Mouse (Mus musculus): ENCODE results near the gene Rgs6. TPM values are rescaled to one million over a fixed set of nuclear protein-coding genes. Genes with fewer than 3 reads are reported as not detected.

Gene Rgs6
- polyA plus RNA-seq, 1 experiment from 2014 or later, result 7.4 TPM

DNA sequence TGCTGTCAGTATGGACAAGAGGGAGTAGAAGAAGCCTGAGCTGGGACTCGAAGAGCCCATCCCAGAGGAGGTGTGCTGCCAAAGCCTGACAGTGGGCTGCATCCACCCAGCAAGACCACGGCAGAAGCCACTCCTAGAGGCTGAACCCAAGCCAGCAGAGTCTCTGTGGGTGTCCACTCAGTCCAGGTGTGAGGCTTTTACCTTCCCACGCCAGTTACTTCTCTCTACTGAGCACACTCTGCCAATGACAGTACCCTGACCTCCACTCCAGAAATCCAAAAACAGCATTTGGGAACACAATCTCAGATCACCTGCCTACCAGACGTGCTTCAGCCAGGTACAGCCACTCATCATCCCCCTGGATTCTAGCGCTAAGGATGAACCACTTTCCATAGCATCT lies 619.4 kb downstream of the Rgs6 start:
- Histone ChIP-seq H3K36me3 (ENCODE audit: control insufficient read depth, insufficient read depth, low read length) (no peaks in the 10 kb centered on the region), H3K4me3 (ENCODE audit: low read depth, low read length) (no peak overlapping the region), H3K9me3 (ENCODE audit: control insufficient read depth, low read length) (no peaks in the 10 kb centered on the region), H3K27me3 (ENCODE audit: control insufficient read depth, insufficient read depth, low read length) (no peaks in the 10 kb centered on the region), H3K27ac (ENCODE audit: low read depth, low read length) (no peak overlapping the region), H3K4me1 (ENCODE audit: control insufficient read depth, insufficient read depth, low read length) (peaks cover 9% of the 10 kb centered on the region), H3K9ac (replicated peaks; ENCODE audit: low read depth, low read length) (no peak overlapping the region), H3K4me2 (ENCODE audit: low read depth, low read length) (no peak overlapping the region)
- no peak for ATAC-seq (ENCODE audit: low read depth)
- WGBS, result 74% methylated on average over 5 of the region's 5 CpGs

GRCm38 (mm10) chr12:83208011-83208410 lies 619.9 kb downstream of the Rgs6 start:
- Histone ChIP-seq H3K27ac (ENCODE audit: low read depth, low read length) (peak overlapping the region; percentile 46), H3K36me3 (ENCODE audit: control insufficient read depth, insufficient read depth, low read length) (no peaks in the 10 kb centered on the region), H3K9me3 (ENCODE audit: control insufficient read depth, low read length) (no peaks in the 10 kb centered on the region), H3K4me1 (ENCODE audit: control insufficient read depth, insufficient read depth, low read length) (peaks cover 9% of the 10 kb centered on the region), H3K27me3 (ENCODE audit: control insufficient read depth, insufficient read depth, low read length) (no peaks in the 10 kb centered on the region), H3K4me3 (ENCODE audit: low read depth, low read length) (no peak overlapping the region), H3K9ac (replicated peaks; ENCODE audit: low read depth, low read length) (no peak overlapping the region), H3K4me2 (ENCODE audit: low read depth, low read length) (no peak overlapping the region)
- ATAC-seq (ENCODE audit: low read depth), result peak; percentile 8; the same call in 1 of the 2 replicates
- 39% methylated on average over 8 of the region's 8 CpGs for WGBS

DNA sequence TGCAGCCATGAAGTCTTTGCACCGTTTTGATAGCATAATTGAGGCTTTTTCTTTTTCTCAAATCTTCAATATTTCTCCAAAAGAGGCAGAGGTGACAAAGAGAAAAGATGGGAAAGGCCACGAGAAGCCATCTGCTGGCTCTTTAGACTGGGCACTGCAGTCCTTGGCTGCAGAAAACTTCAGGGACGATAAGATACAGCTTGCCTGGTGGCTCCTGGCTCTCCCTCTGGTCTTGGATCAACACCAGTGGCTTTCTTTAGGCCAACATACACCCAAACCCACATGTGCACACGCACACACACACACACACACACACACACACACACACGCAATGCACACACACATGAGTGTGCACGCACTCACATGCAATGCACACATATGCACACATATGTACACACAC lies 620.7 kb downstream of the Rgs6 start:
- 63% methylated on average over 6 of the region's 6 CpGs for WGBS
- no peaks in the 10 kb centered on the region for H3K27me3 ChIP-seq (ENCODE audit: control insufficient read depth, insufficient read depth, low read length)
- H3K4me3 ChIP-seq (ENCODE audit: low read depth, low read length), result no peak overlapping the region
- H3K27ac ChIP-seq (ENCODE audit: low read depth, low read length), result peak overlapping the region; percentile 30; the same call in 1 of the 2 replicates
- no peaks in the 10 kb centered on the region for H3K9me3 ChIP-seq (ENCODE audit: control insufficient read depth, low read length)
- peaks cover 9% of the 10 kb centered on the region for H3K4me1 ChIP-seq (ENCODE audit: control insufficient read depth, insufficient read depth, low read length)
- H3K9ac ChIP-seq (replicated peaks; ENCODE audit: low read depth, low read length), result no peak overlapping the region
- ATAC-seq (ENCODE audit: low read depth), result no peak
- no peak overlapping the region for H3K4me2 ChIP-seq (ENCODE audit: low read depth, low read length)
- H3K36me3 ChIP-seq (ENCODE audit: control insufficient read depth, insufficient read depth, low read length), result no peaks in the 10 kb centered on the region

DNA sequence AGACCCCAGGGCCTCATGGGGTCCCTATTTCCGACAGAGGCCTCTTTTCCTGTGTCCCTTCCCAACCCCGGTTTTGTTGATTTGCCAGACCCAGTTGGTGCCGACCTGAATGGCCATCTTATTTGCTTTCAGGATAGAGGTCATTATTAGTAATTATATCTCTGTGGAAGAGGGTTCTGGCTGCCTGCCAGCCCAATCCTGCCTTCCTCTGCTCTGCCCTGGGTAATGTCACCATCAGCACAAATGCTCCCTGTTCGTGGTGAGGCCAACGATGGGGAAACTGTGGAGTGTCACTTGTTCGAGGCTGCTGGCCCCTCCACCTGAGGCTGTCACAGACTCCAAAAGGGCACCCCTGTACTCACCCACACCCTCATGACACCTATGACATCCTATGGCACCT lies 621.4 kb downstream of the Rgs6 start:
- Histone ChIP-seq H3K4me1 (ENCODE audit: control insufficient read depth, insufficient read depth, low read length) (peaks cover 13% of the 10 kb centered on the region), H3K36me3 (ENCODE audit: control insufficient read depth, insufficient read depth, low read length) (no peaks in the 10 kb centered on the region), H3K4me2 (ENCODE audit: low read depth, low read length) (no peak overlapping the region), H3K27me3 (ENCODE audit: control insufficient read depth, insufficient read depth, low read length) (no peaks in the 10 kb centered on the region), H3K27ac (ENCODE audit: low read depth, low read length) (no peak overlapping the region), H3K4me3 (ENCODE audit: low read depth, low read length) (no peak overlapping the region), H3K9ac (replicated peaks; ENCODE audit: low read depth, low read length) (no peak overlapping the region), H3K9me3 (ENCODE audit: control insufficient read depth, low read length) (no peaks in the 10 kb centered on the region)
- 19% methylated on average over 6 of the region's 6 CpGs for WGBS
- ATAC-seq (ENCODE audit: low read depth), result no peak

- Histone ChIP-seq H3K4me2 (ENCODE audit: low read depth, low read length) (no peak overlapping the region), H3K9ac (replicated peaks; ENCODE audit: low read depth, low read length) (no peak overlapping the region), H3K4me1 (ENCODE audit: control insufficient read depth, insufficient read depth, low read length) (peaks cover 13% of the 10 kb centered on the region), H3K36me3 (ENCODE audit: control insufficient read depth, insufficient read depth, low read length) (no peaks in the 10 kb centered on the region), H3K27ac (ENCODE audit: low read depth, low read length) (no peak overlapping the region), H3K9me3 (ENCODE audit: control insufficient read depth, low read length) (no peaks in the 10 kb centered on the region), H3K4me3 (ENCODE audit: low read depth, low read length) (no peak overlapping the region), H3K27me3 (ENCODE audit: control insufficient read depth, insufficient read depth, low read length) (no peaks in the 10 kb centered on the region)
- ATAC-seq (ENCODE audit: low read depth), result no peak
- WGBS, result 52% methylated on average over 5 of the region's 5 CpGs
Measured at GRCm38 (mm10) chr12:83210294-83210693, 622.2 kb downstream of the Rgs6 start.

DNA sequence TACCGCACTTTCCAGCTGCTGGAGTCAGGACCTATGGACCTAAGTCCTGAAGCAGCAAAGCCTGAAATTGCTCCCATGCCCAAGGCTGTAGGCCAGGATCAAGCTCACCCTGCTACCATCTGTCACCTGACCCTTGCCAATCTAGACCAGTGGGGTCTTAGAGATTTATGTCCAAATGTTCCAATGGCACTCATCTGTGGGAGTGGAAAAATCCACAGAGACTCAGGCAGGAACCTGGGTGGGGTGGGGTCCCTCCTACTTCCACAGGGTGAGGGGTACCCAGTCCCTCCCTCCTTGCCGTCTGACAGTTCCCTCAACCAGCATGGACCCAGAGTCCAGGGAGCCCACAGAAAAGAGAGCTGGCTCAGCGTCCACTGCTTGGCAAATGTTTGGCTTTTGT lies 622.6 kb downstream of the Rgs6 start:
- peaks cover 13% of the 10 kb centered on the region for H3K4me1 ChIP-seq (ENCODE audit: control insufficient read depth, insufficient read depth, low read length)
- H3K27me3 ChIP-seq (ENCODE audit: control insufficient read depth, insufficient read depth, low read length), result no peaks in the 10 kb centered on the region
- no peak overlapping the region for H3K9ac ChIP-seq (replicated peaks; ENCODE audit: low read depth, low read length)
- H3K9me3 ChIP-seq (ENCODE audit: control insufficient read depth, low read length), result no peaks in the 10 kb centered on the region
- H3K27ac ChIP-seq (ENCODE audit: low read depth, low read length), result no peak overlapping the region
- H3K4me2 ChIP-seq (ENCODE audit: low read depth, low read length), result no peak overlapping the region
- WGBS, result 78% methylated on average over 3 of the region's 3 CpGs
- ATAC-seq (ENCODE audit: low read depth), result no peak
- no peaks in the 10 kb centered on the region for H3K36me3 ChIP-seq (ENCODE audit: control insufficient read depth, insufficient read depth, low read length)
- H3K4me3 ChIP-seq (ENCODE audit: low read depth, low read length), result no peak overlapping the region

DNA sequence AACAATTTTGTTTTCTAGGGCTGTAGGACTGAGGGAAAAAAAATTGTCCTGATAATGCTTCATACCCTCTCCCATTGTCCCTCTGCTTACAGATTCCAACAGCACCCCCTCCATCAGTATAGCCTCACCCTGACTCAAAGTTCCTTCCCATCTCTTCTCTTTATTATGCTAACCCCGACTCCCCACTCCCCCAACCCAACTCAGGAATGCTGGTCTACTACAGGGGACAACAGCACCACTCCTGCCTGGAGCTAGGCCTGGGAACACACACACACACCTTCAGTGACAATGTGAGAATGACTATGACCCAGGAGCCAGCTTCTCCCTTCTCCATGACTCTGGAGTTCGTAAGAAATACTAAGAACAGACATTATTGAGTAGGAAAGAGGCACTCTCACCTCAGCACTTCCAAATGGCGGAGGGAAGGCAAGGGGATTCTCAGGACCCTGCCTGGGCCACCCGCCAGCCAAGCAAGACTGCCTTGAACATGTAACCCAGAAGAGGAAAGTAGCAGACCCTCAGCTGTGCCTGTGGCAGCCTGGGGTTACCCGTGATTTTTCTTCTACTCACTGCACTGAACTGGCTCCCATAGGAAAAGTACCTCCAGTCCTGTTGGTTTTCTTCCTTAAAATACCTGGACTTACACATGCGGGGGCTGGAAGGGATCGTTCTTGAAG lies 623.2 kb downstream of the Rgs6 start:
- no peak overlapping the region for H3K4me2 ChIP-seq (ENCODE audit: low read depth, low read length)
- H3K36me3 ChIP-seq (ENCODE audit: control insufficient read depth, insufficient read depth, low read length), result no peaks in the 10 kb centered on the region
- ATAC-seq (ENCODE audit: low read depth), result no peak
- H3K27me3 ChIP-seq (ENCODE audit: control insufficient read depth, insufficient read depth, low read length), result no peaks in the 10 kb centered on the region
- peaks cover 13% of the 10 kb centered on the region for H3K4me1 ChIP-seq (ENCODE audit: control insufficient read depth, insufficient read depth, low read length)
- no peaks in the 10 kb centered on the region for H3K9me3 ChIP-seq (ENCODE audit: control insufficient read depth, low read length)
- H3K27ac ChIP-seq (ENCODE audit: low read depth, low read length), result no peak overlapping the region
- no peak overlapping the region for H3K4me3 ChIP-seq (ENCODE audit: low read depth, low read length)
- H3K9ac ChIP-seq (replicated peaks; ENCODE audit: low read depth, low read length), result no peak overlapping the region
- 76% methylated on average over 7 of the region's 7 CpGs for WGBS

All from neural tube, embryonic 14.5 days (tissue).